Mouse (Mus musculus) liver, embryonic 14.5 days (tissue): ENCODE measurements at regions not wholly inside any gene's neighbourhood (a gene's known extent, or its start where the extent isn't known, plus 50 kb on each side); places are given as distances from the start of the nearest gene placed in this dataset.

Experiments used
- CTCF ChIP-seq: IDR thresholded peaks from 2 replicates; pipeline ENCODE4 v1.5.1; 2016; ENCODE audit warnings: antibody characterized with exemption, low read depth, control low read depth
- EP300 ChIP-seq: IDR thresholded peaks from 2 replicates; pipeline ENCODE4 v1.6.1; 2016; ENCODE audit warnings: antibody characterized with exemption, low read depth

GRCm38 (mm10) chr13:103576856-103577255 is 197.6 kb downstream of the Srek1 start:
- TF ChIP-seq EP300 (no peak), CTCF (no peak)
